Mouse (Mus musculus): ENCODE measurements at regions not wholly inside any gene's neighbourhood (a gene's known extent, or its start where the extent isn't known, plus 50 kb on each side); places are given as distances from the start of the nearest gene placed in this dataset.

- TF ChIP-seq POLR2A (IDR thresholded peaks at IDR 0.05; ENCODE audit: borderline replicate concordance, extremely low read depth, insufficient read depth, insufficient read length, poor library complexity, severe bottlenecking) (no peak), CTCF (IDR thresholded peaks at IDR 0.05; ENCODE audit: borderline replicate concordance, extremely low read depth, insufficient read depth, insufficient read length) (no peak)
Measured at GRCm38 (mm10) chr9:63067054-63067406, 79.3 kb upstream of the Pias1 start.

All from brain, embryonic 14.5 days (tissue).